Mouse (Mus musculus): Measurements from ENCODE around the gene Wipf1.

The Wipf1 gene

DNA sequence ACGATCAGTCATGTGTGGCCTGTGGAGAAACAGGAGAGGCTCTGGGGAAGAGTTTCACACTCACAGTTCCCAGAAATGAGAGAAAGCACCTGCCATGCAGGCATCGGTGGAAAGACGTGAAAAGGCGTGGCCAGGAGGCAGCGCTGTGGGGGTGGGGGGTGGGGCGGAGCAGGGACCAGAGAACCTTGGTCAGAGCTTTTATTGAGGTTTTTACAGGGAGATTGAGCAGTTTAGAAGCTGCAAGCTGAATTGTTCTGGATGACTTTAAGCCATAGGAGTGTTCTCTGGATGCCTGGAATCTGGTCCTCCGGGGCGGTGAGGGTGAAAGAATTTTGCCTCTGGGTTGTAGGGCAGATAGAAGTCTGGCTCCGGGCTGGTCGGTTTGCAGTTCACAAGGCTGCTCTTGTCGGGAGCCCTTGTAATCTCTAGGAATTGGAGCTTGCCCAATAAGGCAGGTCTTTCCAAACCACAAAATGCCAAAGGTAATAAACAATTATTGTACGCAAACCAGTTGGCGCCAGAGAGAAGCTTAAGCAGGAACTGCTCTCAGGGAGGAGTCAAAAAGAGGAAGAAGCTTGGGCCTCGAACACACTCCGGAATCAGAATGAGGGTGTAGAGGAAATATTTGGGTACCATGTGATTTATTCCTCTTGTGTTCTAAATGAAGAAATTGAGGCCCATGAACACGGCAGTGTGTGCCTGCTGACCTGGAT lies 11.1 kb upstream of the Wipf1 start:
- DNase-seq (ENCODE audit: low spot score): no peak

DNA sequence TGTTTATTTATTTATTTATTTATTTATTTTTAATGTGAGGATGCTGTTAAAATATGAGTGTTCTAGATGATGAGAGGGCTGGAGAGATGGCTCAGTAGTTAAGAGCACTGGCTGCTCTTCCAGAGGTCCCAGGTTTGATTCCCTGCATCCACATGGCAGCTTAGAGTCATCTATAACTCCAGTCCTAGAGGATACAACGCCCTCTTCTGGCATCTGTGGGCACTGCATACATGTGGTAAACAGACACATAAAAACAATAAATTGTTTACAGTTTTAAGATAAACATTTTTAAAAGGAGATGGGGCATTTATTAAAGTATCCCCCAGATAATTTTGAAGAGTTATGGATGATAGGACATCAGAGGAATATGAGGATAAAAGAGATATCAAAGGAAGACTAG lies 10.2 kb upstream of the Wipf1 start:
- peak; percentile 53 for DNase-seq (ENCODE audit: low spot score)

DNA sequence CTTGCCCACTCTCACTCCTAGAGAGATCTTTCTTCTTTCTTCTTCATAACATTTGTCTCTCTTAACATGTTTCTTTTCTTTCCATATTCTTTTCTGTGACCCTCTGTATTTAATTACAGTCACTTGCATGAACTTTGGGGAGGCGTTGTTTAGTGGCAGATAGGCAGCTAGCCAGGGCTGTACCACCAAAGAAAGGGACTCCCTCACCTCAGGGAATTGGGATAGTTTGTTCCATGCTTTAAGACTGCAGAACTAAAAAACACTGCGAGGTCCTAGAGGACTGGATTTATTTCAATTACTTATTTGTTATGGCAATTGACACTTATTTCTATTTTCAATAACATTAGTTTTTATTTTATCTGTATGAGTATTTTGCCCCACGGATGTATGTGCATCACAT lies 9.6 kb upstream of the Wipf1 start:
- no peak for DNase-seq (ENCODE audit: low spot score)

DNA sequence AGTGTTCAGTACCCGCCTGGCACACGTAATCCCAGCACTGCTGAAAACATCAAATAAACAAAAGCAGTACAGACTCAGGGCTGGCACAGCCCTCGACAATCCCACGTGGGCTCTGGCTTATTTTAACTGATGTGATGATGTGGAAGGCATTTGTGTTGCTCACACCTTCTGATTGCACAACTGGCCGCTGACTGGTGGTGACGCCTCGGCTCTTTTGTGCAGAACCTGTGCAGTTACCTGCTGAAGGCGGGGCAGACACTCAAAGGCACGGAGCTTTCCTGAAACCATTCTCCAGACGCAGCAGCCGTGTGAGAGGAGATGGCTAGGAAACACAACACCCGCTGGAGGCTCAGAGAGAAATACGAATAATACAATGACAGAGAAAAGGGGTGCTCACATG lies 9.1 kb upstream of the Wipf1 start:
- DNase-seq (ENCODE audit: low spot score): no peak

DNA sequence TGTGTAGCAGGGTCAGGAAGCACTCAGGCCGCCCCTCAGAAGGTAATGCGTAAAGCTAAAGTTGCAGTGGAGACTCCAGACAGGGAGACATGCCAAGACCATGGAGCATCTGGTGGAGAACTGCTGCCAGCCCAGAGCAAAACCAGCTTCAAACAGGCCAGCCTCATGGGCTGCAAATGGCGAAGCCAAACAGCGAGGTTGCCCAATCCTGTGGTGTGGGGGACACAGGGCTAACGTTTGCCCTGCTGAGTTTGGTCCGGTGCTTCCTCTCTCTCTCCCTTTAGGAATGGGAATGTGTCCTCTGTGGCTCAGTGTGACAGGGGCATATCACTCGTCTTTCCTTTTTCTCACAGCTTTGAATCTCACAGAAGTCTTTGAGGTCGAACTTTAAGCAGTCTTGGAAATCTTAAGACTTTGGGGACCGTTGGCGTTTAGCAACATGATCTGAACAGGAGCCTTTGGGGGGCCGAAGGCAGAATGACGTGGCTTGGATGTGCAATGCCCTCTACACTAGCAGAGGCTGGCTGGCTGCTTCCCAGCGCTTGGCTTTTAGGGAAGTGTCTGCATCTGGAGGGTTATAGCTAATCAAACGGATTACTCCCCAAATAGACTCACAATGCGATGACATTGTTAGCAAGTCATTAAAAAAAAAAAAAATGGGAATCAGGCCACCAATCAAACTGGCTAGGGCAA lies 6.7 kb upstream of the Wipf1 start:
- no peak for DNase-seq (ENCODE audit: low spot score)

DNA sequence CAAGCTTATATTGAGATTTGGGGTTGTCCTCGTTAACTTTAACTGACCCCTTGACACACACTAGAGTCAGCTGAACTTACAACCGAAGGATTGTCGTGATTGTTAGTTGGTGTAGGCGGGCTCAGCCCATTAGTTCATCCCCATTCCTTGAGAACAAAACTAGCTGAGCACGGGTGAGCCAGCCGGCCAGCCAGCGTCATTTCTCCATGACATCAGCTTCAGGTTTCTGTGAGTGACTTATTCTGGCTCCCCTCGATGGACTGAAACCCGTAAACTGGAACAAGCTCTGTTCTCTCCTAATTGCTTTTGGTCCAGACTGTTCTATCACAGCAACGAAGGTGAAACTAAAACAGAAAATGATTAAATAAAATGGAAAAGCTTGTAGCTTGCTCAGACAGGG lies 5.2 kb upstream of the Wipf1 start:
- no peak for DNase-seq (ENCODE audit: low spot score)

DNA sequence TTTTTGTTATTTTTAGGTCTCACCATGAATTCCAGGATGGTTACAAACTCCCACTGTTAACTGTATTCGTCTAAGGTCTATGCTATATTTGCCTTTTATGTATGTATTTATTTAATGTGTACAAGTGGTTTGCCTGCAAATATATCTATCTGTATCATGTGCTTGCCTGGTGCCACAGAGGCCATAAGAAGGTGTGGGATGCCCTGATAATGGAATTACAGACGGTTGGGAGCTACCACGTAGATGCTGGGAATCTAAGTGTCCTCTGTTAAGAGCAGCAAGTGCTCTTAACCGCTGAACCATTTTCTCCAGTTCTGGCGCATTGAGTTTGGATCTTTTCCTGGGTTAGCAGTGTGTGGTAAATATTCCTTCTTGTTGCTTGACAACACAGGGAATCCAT lies 953 bp upstream of the Wipf1 start:
- no peak for DNase-seq (ENCODE audit: low spot score)

DNA sequence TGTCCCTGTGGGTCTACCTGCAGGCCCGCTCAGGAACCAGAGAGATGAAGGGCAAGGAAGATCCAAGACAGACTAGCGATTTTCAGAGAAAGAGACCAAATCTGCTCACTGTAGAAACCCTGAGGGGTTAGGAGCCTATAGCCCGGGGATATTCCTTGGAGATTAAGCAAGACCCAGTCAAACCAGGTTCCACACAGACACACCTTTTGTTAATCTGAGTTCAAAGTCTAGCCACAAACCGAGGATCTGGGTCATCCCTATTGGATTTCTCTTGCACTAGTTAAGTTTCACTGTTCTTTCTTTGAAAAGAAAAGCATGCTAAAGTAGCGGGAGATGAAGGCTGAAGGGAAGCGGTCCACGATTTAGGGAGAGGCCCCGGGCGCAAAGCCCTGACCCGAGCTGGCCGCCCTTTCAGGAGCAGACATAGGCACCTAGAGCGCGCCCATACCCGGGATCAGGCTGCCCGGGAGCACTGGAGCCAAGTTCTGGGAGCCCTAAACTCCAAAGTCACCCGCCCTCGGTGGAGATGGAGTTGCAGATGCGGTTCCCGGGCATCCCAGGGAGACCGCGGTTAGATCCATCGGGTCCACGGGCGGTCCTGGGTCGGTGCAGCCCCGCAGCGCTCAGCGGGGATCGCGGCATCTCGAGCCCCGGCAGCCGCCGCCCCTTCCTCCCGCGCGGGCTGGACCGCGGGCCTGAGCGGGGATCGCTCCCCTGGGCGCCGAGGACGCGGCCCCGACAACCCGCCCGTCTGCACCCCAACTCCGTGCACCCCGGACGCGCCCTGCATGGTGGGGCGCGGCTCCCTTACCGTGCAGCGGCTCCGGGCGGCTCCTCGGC lies 798 bp downstream of the Wipf1 start:
- DNase-seq (ENCODE audit: low spot score): peak; percentile 50

DNA sequence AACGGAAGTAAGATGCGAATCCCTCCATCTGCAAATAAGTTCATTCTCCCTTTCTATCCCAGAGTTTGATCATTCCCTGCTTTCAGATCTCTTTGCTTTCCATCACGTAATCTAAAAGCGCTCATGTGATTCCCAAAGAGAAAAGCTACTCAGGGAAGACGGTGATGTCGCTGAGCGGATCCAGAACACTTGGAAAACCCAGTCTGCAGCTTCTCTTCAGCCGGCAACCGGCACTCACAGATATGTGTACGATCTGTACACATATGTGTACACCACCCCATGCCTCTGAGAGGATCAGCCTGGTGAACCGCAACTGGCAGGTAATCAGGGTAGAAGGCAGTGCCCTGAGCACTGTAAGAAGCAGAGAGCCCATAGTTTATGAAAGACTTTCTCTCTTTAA lies 1.6 kb downstream of the Wipf1 start:
- no peak for DNase-seq (ENCODE audit: low spot score)

DNA sequence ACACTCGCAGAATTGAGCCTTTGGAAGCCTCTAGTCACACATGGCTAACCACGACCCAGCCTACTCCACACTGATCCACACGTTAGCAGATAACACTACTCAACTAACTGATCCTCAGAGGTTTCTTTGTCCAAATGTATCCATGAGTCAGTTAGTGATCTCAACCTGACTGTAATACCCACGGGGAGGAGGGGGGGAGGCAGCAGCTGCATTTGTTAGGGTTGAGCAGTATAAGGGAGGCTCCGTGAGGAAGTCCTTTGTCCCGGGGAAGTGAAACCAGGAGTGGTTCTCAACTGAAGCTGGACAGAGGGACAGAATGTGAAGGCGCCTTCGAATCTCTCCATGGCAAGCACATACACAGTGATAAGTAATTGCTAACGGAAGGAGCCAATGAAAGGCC lies 2.8 kb downstream of the Wipf1 start:
- no peak for DNase-seq (ENCODE audit: low spot score)

DNA sequence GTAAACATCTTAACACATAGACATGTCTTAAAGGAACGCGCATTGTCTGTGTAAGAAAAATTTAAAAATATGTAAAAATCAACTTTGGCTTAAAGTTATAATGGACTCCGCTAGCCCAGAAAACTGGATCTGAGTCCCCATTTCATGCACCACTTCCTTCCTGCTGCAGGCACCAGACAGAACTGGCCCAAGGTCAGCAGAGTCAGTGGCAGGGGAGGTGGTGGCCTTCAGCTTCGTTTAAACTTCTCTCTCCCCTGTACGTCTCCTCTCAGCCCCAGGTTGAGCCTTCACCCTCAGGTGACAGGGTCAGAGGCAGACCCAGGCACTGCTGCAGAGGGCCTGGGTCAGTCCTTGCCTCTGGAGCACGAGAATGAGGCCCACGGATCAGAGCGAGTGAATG lies 6.6 kb downstream of the Wipf1 start:
- DNase-seq (ENCODE audit: low spot score): no peak

DNA sequence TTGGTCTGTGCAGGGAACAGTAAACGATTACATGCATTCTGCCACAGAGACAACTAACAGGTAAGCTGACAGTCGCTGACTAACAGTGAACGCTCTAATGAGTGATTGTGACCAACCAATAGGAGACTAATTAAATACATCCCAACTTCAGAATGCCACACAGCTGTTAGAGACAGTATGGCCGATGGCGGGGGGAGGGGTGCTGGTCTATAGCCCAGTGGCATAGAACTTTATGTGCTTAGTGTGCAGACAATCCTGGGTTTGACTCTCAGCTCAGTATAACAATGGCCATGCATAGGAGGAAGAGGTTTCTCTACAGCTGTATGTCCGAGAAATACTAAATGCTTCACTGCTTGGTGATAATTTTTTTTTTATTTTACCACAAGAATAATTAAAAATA lies 7.2 kb downstream of the Wipf1 start:
- DNase-seq (ENCODE audit: low spot score): no peak

DNA sequence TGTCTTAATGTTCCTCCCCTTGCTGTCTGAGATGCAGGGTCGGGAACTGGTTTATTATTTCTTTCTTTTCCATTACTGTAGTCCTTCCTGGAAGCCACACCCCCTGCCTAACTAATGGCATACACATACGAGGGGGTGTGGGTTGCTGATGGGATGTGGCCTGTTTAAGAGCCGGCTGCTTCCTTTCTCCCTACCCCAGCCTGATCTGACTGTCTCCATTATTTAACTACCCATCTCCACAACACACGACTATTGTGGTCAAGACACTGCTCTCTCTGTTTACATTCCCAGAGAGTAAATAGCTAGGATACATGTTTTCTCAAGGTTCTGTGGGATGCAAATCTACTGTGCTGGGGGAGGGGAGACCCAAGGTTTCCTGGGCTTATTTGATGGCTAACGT lies 7.8 kb downstream of the Wipf1 start:
- no peak for DNase-seq (ENCODE audit: low spot score)

DNA sequence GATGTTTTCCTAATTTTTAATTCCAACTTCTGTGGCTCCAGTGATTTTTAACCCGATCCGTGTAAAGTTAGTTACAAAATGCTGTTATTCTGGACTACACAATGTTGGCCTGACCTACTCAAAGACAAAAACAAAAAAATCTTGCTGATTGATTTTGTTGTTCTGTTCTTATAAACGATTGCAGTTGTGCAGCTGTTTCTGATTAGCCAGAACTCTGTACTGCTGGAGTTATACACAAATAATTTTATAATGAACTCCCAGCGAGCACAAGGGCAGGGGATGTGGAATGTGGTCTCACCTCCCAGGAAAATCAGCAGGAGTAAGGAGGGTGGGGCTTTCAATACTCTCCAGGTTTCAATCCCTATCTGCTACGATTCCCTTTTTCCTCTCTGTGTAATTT lies 10.6 kb downstream of the Wipf1 start:
- DNase-seq (ENCODE audit: low spot score): no peak

DNA sequence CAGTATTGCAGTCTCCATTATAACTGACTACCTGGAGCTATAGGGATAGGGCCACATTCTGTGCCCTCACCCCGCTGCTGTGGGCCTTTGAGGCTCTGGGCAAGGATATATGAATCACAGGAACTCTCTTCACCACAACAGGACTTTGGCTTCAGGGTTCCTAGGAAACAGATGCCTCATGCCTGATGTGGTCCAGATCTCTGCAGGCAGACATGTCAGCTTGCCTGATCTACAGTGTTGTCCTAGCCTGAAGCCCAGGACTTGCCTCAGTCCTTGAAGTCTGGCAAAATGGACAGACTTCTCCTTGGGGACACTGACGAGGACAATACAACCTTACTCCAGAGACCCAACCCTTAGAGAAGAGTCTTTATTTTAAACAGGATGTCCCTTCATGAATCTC lies 11.2 kb downstream of the Wipf1 start:
- DNase-seq (ENCODE audit: low spot score): no peak

DNA sequence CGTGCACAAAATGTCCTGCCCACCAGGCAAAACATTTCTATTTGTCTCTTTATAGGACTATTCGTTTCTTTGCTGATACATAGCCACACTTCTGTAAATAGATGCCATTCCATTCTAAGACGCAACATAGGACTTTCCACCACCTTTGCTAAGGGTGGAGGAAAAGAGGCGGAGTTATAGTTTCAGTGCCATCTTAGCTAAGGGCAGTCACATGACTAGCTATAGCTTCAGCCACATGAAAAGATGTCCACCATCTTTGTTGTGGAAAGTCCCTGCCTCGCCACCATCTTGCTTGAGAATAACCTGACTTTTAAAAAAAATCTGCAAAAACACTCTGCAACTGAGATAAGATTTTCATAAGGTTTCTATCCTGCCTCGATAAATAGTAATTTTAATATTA lies 15.4 kb downstream of the Wipf1 start:
- no peak for DNase-seq (ENCODE audit: low spot score)

DNA sequence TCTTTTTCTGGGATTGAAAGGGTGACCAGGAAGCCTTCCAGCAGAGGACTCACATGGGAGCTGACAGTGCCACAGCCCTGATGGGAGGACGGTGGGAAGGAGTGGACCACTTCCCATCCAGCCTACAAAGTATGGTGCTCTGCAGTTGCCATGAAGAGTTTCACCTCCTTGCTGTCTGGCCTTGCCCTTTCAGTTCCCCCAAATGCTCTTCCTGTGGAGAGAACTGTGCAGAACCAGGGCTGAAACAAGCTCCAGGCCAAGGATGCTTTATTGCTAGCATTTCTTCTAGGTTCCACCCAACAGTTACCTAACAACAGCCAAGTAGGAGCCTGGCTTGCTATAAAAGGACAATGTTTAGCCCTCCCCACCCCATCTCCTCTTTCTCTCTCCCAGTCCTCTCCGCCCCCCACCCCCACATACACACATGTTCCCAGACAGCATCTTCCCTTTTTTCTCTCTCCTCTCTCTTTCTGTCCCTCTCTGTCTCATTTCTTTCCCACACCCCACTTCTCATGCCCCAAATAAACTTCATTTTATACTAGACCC lies 16.3 kb downstream of the Wipf1 start:
- no peak for DNase-seq (ENCODE audit: low spot score)

DNA sequence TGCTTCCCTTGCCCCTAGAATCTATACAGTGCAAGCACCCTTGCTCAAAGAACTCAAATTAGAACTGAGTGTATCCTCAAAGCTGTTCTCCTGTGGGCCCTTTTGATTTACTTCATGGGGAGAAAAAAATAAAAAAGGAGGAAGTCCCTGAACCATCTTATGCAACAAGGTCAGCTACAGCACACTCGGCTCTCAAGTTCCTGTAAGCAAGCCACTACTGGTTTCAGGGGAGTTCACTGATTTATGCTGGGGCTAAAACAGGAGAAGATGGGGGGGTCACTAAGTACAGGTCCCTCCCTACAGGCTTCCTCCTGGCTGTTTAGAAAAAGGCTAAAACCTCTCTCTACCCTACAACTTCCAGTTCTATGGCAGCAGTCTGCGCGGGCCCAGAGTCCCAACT lies 17.5 kb downstream of the Wipf1 start:
- no peak for DNase-seq (ENCODE audit: low spot score)

DNA sequence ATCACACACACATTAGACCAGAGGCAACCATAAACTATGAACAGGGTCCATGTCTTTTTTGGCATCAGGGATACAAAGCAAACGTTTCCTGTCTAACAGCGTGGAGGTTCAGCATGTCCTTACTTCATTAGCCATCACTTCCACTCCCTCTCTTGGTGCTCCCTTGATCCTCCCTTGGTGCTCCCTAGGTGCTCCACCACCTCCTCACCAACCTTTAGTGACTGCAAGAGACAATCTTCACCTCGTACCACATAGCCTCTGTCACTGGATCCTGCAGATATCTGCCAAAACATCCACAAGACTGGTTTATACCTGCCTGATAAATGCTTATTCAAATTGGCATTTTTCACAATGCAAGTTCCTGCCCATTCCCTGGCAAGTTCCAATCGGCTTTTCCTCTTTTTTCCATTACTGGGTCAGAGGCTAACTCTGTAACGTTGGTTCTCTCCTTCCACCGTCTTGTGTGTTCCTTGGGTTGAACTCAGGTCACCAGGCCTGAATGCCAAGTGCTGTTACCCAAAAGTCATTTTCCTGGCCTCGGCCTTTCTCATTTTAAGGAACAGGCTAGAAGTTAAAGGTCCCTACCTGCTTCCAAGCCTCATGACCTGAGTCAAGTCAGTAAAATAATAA lies 18.7 kb downstream of the Wipf1 start:
- DNase-seq (ENCODE audit: low spot score): no peak

DNA sequence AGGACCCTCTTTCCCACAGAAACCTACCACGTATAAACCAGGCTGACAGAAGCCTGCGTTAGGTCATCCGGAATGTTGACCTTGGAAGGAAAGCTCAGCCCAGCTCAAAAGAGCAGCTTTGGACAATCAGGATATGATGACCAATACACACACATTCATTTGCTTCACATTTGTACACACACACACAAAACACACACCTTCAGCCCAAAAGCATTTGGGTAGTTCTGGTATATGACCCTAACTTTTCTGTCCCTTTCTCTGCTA lies 19.6 kb downstream of the Wipf1 start:
- DNase-seq (ENCODE audit: low spot score): no peak

DNA sequence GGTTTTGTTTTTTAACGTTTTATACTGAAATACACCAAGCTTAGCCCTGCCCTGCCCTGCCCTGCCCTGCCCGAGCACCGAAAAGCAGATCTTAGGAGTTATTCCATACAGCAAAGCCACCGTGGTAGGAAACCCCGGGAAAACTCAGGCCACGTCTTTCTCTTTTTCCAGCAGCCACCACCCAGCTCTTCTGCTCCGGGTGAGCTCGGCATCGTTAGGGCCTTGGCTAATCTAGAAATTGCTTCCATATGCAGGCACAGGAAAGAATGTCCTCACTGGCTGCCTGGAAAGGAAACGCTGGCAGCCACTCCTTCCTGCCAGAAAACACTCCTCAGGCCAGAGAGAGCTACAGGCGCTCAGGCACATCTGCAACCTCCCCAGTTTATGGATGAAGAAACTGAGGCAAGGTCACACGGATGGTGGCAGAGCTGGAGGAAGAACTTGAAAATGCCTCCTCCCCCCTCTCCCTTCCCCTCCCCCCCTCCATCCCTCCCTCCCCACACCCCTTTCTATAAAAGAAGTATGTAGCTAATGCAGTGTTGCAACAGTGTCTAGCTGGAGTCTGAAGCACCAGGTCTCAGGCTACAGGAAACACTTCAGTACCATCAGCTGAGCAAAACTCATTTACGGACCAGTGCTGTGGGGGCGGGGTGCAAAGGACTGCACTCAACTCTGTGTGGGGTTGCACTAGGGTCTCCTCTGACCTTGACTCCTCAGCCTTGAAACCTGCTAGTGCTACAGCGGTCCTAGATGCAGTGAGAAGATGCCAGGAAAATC lies 20.1 kb downstream of the Wipf1 start:
- no peak for DNase-seq (ENCODE audit: low spot score)

DNA sequence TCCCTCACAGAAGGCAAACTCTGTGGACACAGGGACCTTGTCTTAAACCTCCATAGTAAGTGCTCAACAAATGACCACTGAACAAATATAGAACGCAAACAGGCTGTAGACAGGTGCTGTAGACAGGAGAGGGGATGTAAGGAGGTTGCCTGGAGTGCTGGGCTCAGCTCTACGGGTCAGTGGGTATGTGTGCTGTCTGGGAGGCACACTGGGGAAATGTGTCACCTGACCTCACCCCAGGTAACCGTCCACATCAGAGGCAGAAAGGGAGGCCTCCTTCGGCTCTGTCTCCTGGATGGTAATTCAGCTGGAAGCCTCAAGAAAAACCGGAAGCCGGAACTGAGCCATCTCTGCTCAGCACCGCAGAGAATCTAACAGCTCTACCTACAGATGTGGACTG lies 21.6 kb downstream of the Wipf1 start:
- DNase-seq (ENCODE audit: low spot score): no peak

Measured in testis, postnatal 10 days (tissue).